9 mouse cellular contexts compared by ENCODE assay signal in genomic region chr14:118986653-118987522, GRCm38 (mm10). TPM values are rescaled to one million over a fixed set of nuclear protein-coding genes. Genes with fewer than 3 reads are reported as not detected.
DNase-seq lines count a peak whose midpoint lies in the region; ATAC-seq lines count a peak whose summit lies in the region.
"Had no signal": no experiment of that assay in that cellular context is flagged by ENCODE, and none has a peak within 500 bp of the region (broad histone marks: within the 10 kb centered on the region; RNA-seq: fewer than 3 reads in every experiment).

No protein-coding gene starts in this region.

- no peak overlapping the region for H3K27ac ChIP-seq in hindbrain, embryonic 12.5 days
- H3K27ac ChIP-seq: limb, embryonic 15.5 days had no signal

- no peak for ATAC-seq in frontal cortex, adult (ENCODE audit: low TSS enrichment)
- 0 out of 2 replicates have a peak, but pooled peaks have one; percentile 49 for ATAC-seq in hindbrain, embryonic 12.5 days (ENCODE audit: low FRiP score)
- ATAC-seq in megakaryocyte, adult 5-6 weeks (ENCODE audit: poor library complexity, severe bottlenecking) = peak; percentile 74

- no peaks in the 10 kb centered on the region for H3K4me1 ChIP-seq in hindbrain, embryonic 12.5 days
- H3K4me1 ChIP-seq: limb, embryonic 15.5 days had no signal

- peaks cover 18% of the 10 kb centered on the region for H3K36me3 ChIP-seq in hindbrain, embryonic 12.5 days

- H3K9me3 ChIP-seq in hindbrain, embryonic 12.5 days (replicated peaks) = no peaks in the 10 kb centered on the region
- H3K9me3 ChIP-seq: limb, embryonic 15.5 days had no signal

- 42% methylated on average over 16 of the region's 16 CpGs for WGBS in hindbrain, embryonic 12.5 days

- DNase-seq in frontal cortex, postnatal 14 days (ENCODE audit: low spot score in 2 of 2) = peak; percentile 39 to 65
- peak; percentile 26 for DNase-seq in brain, embryonic 18.5 days (ENCODE audit: low read depth, low spot score)
- DNase-seq in fibroblast of lung, adult 2 months (ENCODE audit: low read depth) = peak; percentile 23
- peak; percentile 56 for DNase-seq in left cerebral cortex, adult 11 months (ENCODE audit: low spot score)
- DNase-seq in right cerebral cortex, postnatal 10 days (ENCODE audit: low spot score in 2 of 2) = peak; percentile 72 to 79

- no peaks in the 10 kb centered on the region for H3K27me3 ChIP-seq in hindbrain, embryonic 12.5 days
- H3K27me3 ChIP-seq: limb, embryonic 15.5 days had no signal

- no peak overlapping the region for H3K4me2 ChIP-seq in hindbrain, embryonic 12.5 days (replicated peaks)
- H3K4me2 ChIP-seq: limb, embryonic 15.5 days had no signal

- no peak overlapping the region for H3K4me3 ChIP-seq in hindbrain, embryonic 12.5 days
- H3K4me3 ChIP-seq: limb, embryonic 15.5 days had no signal

- H3K9ac ChIP-seq in hindbrain, embryonic 12.5 days = no peak overlapping the region
- H3K9ac ChIP-seq: limb, embryonic 15.5 days had no signal

RNA-seq across cellular contexts. Expression of gene Dnajc3, which starts 49.1 kb away (rescaled TPM):
- polyA plus RNA-seq in hindbrain, embryonic 12.5 days (2016; fragmentation: Nextera tagmentation; extraction: Ambion mirVana) = 33.3 and 33.5 TPM in 2 replicates
- 42.9 and 43.6 TPM in 2 replicates for total RNA-seq in megakaryocyte, adult 5-6 weeks (2015)
- total RNA-seq in megakaryocyte, adult 5-6 weeks (2017) = 72.4 and 74.1 TPM in 2 replicates

Comparison
In these comparisons a context has a peak if more than half of its experiments do, and no peak if none do; other contexts are left out.
1. DNase-seq: peak in every context shown above with its lines; median percentile 76 in right cerebral cortex, postnatal 10 days; 56 in left cerebral cortex, adult 11 months; 52 in frontal cortex, postnatal 14 days; 26 in brain, embryonic 18.5 days; 23 in fibroblast of lung, adult 2 months.